Mouse (Mus musculus): ENCODE data around the gene Wdtc1. TPM values are rescaled to one million over a fixed set of nuclear protein-coding genes. Genes with fewer than 3 reads are reported as not detected.

The Wdtc1 gene
- total and polyA plus RNA-seq, 3 experiments = 7.1 to 53.4 (median 32.3) TPM

DNA sequence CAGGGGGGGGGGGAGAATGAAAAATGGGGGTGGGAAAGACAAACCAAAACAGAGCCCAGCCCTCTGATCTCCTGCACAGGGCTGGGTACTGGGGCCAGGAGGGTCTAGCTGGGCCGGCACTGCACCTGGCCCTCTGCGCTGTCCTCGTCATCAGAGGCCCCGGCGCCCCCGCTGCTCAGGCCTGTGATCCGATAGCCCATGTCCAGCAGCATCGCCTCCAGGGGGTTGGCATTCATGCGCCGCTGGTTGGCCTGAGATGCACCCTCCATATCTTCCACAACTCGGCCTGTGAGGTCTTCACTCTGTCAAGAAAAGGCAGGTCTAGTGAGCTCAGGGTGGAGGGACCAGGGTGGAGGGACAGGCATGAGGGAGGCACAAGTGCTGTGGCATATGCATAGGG lies 59.2 kb downstream of the Wdtc1 start:
- DNase-seq (ENCODE audit: low spot score) (no peak), ATAC-seq (ENCODE audit: extremely low read depth, insufficient number of reproducible peaks, low FRiP score, poor library complexity, severe bottlenecking) (no peak)
- TF ChIP-seq CTCF (IDR thresholded peaks at IDR 0.05; ENCODE audit: low read depth, low read length) (no peak), GATA1 (IDR thresholded peaks at IDR 0.05; ENCODE audit: borderline replicate concordance, low read length) (no peak), TAL1 (conservative IDR thresholded peaks at IDR 0.05; ENCODE audit: low read depth, low read length) (no peak), POLR2AphosphoS5 (IDR thresholded peaks at IDR 0.05; ENCODE audit: insufficient replicate concordance, low read depth, low read length) (no peak), GATA2 (IDR thresholded peaks at IDR 0.05; ENCODE audit: borderline replicate concordance, low read depth, low read length) (no peak)
- Histone ChIP-seq H3K36me3 (replicated peaks) (peaks cover 68% of the 10 kb centered on the region), H3K9me3 (replicated peaks) (no peaks in the 10 kb centered on the region), H3K27me3 (ENCODE audit: insufficient read depth, low read length) (no peaks in the 10 kb centered on the region; the same call in 1 of the 2 replicates), H3K4me1 (ENCODE audit: insufficient read depth, low read depth, low read length) (peaks cover 65% of the 10 kb centered on the region), H3K4me3 (ENCODE audit: low read depth, low read length) (no peak overlapping the region)

GRCm38 (mm10) chr4:133292901-133293843 lies 60.1 kb downstream of the Wdtc1 start:
- no peaks in the 10 kb centered on the region for H3K27me3 ChIP-seq (ENCODE audit: insufficient read depth, low read length)
- peak; percentile 29 for DNase-seq (ENCODE audit: low spot score)
- H3K36me3 ChIP-seq (replicated peaks) = peaks cover 59% of the 10 kb centered on the region
- H3K9me3 ChIP-seq (replicated peaks) = no peaks in the 10 kb centered on the region
- no peak for TF ChIP-seq POLR2AphosphoS5 (IDR thresholded peaks at IDR 0.05; ENCODE audit: insufficient replicate concordance, low read depth, low read length)
- no peak for TF ChIP-seq CTCF (IDR thresholded peaks at IDR 0.05; ENCODE audit: low read depth, low read length)
- TF ChIP-seq TAL1 (conservative IDR thresholded peaks at IDR 0.05; ENCODE audit: low read depth, low read length) = no peak
- TF ChIP-seq GATA2 (IDR thresholded peaks at IDR 0.05; ENCODE audit: borderline replicate concordance, low read depth, low read length) = no peak
- no peak for TF ChIP-seq GATA1 (IDR thresholded peaks at IDR 0.05; ENCODE audit: borderline replicate concordance, low read length)
- H3K4me3 ChIP-seq (ENCODE audit: low read depth, low read length) = peak overlapping the region; percentile 47; the same call in 1 of the 2 replicates
- peaks cover 59% of the 10 kb centered on the region for H3K4me1 ChIP-seq (ENCODE audit: insufficient read depth, low read depth, low read length)
- no peak for ATAC-seq (ENCODE audit: extremely low read depth, insufficient number of reproducible peaks, low FRiP score, poor library complexity, severe bottlenecking)

DNA sequence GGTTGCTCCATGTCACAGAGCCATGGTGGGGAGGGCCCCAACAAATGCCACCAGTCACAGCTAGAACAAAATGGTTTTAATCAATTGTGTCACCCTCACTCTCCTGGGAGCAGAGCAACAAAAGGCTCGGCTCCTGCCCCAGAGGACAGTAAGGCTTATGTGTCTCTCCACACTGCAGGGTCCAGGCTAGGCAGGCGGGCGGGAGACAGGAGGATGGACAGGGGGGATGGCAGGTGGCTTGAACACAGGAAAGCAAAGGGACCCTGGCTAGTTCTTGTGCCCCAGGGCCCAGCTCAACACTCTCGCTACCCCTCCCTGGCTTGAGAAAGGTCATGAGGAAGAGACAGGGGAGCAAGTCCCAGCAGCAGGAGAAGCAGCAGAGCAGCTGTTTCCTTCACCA lies 60.9 kb downstream of the Wdtc1 start:
- no peak for TF ChIP-seq GATA1 (IDR thresholded peaks at IDR 0.05; ENCODE audit: borderline replicate concordance, low read length)
- TF ChIP-seq CTCF (IDR thresholded peaks at IDR 0.05; ENCODE audit: low read depth, low read length) = no peak
- TF ChIP-seq TAL1 (conservative IDR thresholded peaks at IDR 0.05; ENCODE audit: low read depth, low read length) = no peak
- TF ChIP-seq POLR2AphosphoS5 (IDR thresholded peaks at IDR 0.05; ENCODE audit: insufficient replicate concordance, low read depth, low read length) = no peak
- no peak for DNase-seq (ENCODE audit: low spot score)
- Histone ChIP-seq H3K4me1 (ENCODE audit: insufficient read depth, low read depth, low read length) (peaks cover 62% of the 10 kb centered on the region), H3K27me3 (ENCODE audit: insufficient read depth, low read length) (no peaks in the 10 kb centered on the region), H3K4me3 (ENCODE audit: low read depth, low read length) (no peak overlapping the region), H3K36me3 (replicated peaks) (peaks cover 51% of the 10 kb centered on the region), H3K9me3 (replicated peaks) (no peaks in the 10 kb centered on the region)
- no peak for ATAC-seq (ENCODE audit: extremely low read depth, insufficient number of reproducible peaks, low FRiP score, poor library complexity, severe bottlenecking)

GRCm38 (mm10) chr4:133291255-133291654 lies 62.0 kb downstream of the Wdtc1 start:
- no peak for DNase-seq (ENCODE audit: low spot score)
- no peak for ATAC-seq (ENCODE audit: extremely low read depth, insufficient number of reproducible peaks, low FRiP score, poor library complexity, severe bottlenecking)
- TF ChIP-seq GATA2 (IDR thresholded peaks at IDR 0.05; ENCODE audit: borderline replicate concordance, low read depth, low read length) = no peak
- TF ChIP-seq TAL1 (conservative IDR thresholded peaks at IDR 0.05; ENCODE audit: low read depth, low read length) = no peak
- TF ChIP-seq GATA1 (IDR thresholded peaks at IDR 0.05; ENCODE audit: borderline replicate concordance, low read length) = no peak
- TF ChIP-seq POLR2AphosphoS5 (IDR thresholded peaks at IDR 0.05; ENCODE audit: insufficient replicate concordance, low read depth, low read length) = no peak
- no peak for TF ChIP-seq CTCF (IDR thresholded peaks at IDR 0.05; ENCODE audit: low read depth, low read length)
- peaks cover 39% of the 10 kb centered on the region for H3K36me3 ChIP-seq (replicated peaks)
- peaks cover 70% of the 10 kb centered on the region for H3K4me1 ChIP-seq (ENCODE audit: insufficient read depth, low read depth, low read length)
- no peak overlapping the region for H3K4me3 ChIP-seq (ENCODE audit: low read depth, low read length)
- H3K9me3 ChIP-seq (replicated peaks) = no peaks in the 10 kb centered on the region
- no peaks in the 10 kb centered on the region for H3K27me3 ChIP-seq (ENCODE audit: insufficient read depth, low read length)

GRCm38 (mm10) chr4:133286476-133287077 lies 66.7 kb downstream of the Wdtc1 start:
- peaks cover 86% of the 10 kb centered on the region for H3K4me1 ChIP-seq (ENCODE audit: insufficient read depth, low read depth, low read length)
- ATAC-seq (ENCODE audit: extremely low read depth, insufficient number of reproducible peaks, low FRiP score, poor library complexity, severe bottlenecking) = no peak
- H3K4me3 ChIP-seq (ENCODE audit: low read depth, low read length) = peak overlapping the region; percentile 27; the same call in 1 of the 2 replicates
- H3K9me3 ChIP-seq (replicated peaks) = no peaks in the 10 kb centered on the region
- H3K27me3 ChIP-seq (ENCODE audit: insufficient read depth, low read length) = no peaks in the 10 kb centered on the region
- no peak for DNase-seq (ENCODE audit: low spot score)
- H3K36me3 ChIP-seq (replicated peaks) = no peaks in the 10 kb centered on the region
- TF ChIP-seq GATA2 (IDR thresholded peaks at IDR 0.05; ENCODE audit: borderline replicate concordance, low read depth, low read length) (no peak), POLR2AphosphoS5 (IDR thresholded peaks at IDR 0.05; ENCODE audit: insufficient replicate concordance, low read depth, low read length) (no peak), CTCF (IDR thresholded peaks at IDR 0.05; ENCODE audit: low read depth, low read length) (no peak), TAL1 (conservative IDR thresholded peaks at IDR 0.05; ENCODE audit: low read depth, low read length) (no peak), GATA1 (IDR thresholded peaks at IDR 0.05; ENCODE audit: borderline replicate concordance, low read length) (no peak)

GRCm38 (mm10) chr4:133285950-133286349 lies 67.3 kb downstream of the Wdtc1 start:
- peaks cover 83% of the 10 kb centered on the region for H3K4me1 ChIP-seq (ENCODE audit: insufficient read depth, low read depth, low read length)
- no peak overlapping the region for H3K4me3 ChIP-seq (ENCODE audit: low read depth, low read length)
- TF ChIP-seq GATA2 (IDR thresholded peaks at IDR 0.05; ENCODE audit: borderline replicate concordance, low read depth, low read length) = 0 out of 2 replicates have a peak, but pooled peaks have one; percentile 60
- no peak for TF ChIP-seq GATA1 (IDR thresholded peaks at IDR 0.05; ENCODE audit: borderline replicate concordance, low read length)
- peak; percentile 98 for TF ChIP-seq TAL1 (conservative IDR thresholded peaks at IDR 0.05; ENCODE audit: low read depth, low read length)
- H3K9me3 ChIP-seq (replicated peaks) = no peaks in the 10 kb centered on the region
- H3K36me3 ChIP-seq (replicated peaks) = no peaks in the 10 kb centered on the region
- ATAC-seq (ENCODE audit: extremely low read depth, insufficient number of reproducible peaks, low FRiP score, poor library complexity, severe bottlenecking) = peak; percentile 58
- DNase-seq (ENCODE audit: low spot score) = peak; percentile 64
- H3K27me3 ChIP-seq (ENCODE audit: insufficient read depth, low read length) = no peaks in the 10 kb centered on the region

All from G1E (cell line).